Mouse (Mus musculus) limb, embryonic 11.5 days (tissue): ENCODE data around the gene Wdr90. TPM values are rescaled to one million over a fixed set of nuclear protein-coding genes. Genes with fewer than 3 reads are reported as not detected.

Experiments used
- ATAC-seq: fragments of 200-750 bp; cut with Nextera tagmentation; 2 replicates; pipeline ENCODE4 v1.8.0; 2017; ENCODE audit warnings: low read depth; ENCODE audit not compliant: insufficient number of reproducible peaks, low FRiP score, low TSS enrichment
- DNase-seq: peaks from one replicate; pipeline ENCODE4 v3.0.0-alpha.2; 2015; ENCODE audit warnings: low spot score
- H3K27ac ChIP-seq: fragments of 300-500 bp; sonication (generic); replicated peaks from 2 replicates; pipeline ENCODE4 v1.5.1; 2014; ENCODE audit warnings: low read depth, mild to moderate bottlenecking, low read length
- H3K27me3 ChIP-seq: fragments of 300-500 bp; sonication (generic); 2 replicates; pipeline ENCODE4 v1.6.1; 2014; ENCODE audit warnings: mild to moderate bottlenecking, low read length, mixed read lengths; ENCODE audit not compliant: control insufficient read depth, insufficient read depth
- H3K36me3 ChIP-seq: fragments of 300-500 bp; sonication (generic); 2 replicates; pipeline ENCODE4 v1.6.1; 2014; ENCODE audit warnings: mild to moderate bottlenecking, low read length, moderate library complexity, mixed read lengths; ENCODE audit not compliant: control insufficient read depth, insufficient read depth
- H3K4me1 ChIP-seq: fragments of 300-500 bp; sonication (generic); 2 replicates; pipeline ENCODE4 v1.6.1; 2014; ENCODE audit warnings: low read length, mixed read lengths; ENCODE audit not compliant: control insufficient read depth, insufficient read depth
- H3K4me2 ChIP-seq: fragments of 300-500 bp; sonication (generic); 2 replicates; pipeline ENCODE4 v1.6.1; 2014; ENCODE audit warnings: low read depth, mild to moderate bottlenecking, moderate library complexity; ENCODE audit not compliant: severe bottlenecking
- H3K4me3 ChIP-seq: fragments of 300-500 bp; sonication (generic); 2 replicates; pipeline ENCODE4 v1.5.1; 2014; ENCODE audit warnings: low read depth, low read length
- H3K9ac ChIP-seq: fragments of 300-500 bp; sonication (generic); 2 replicates; pipeline ENCODE4 v1.6.1; 2014; ENCODE audit warnings: mild to moderate bottlenecking, low read length
- H3K9me3 ChIP-seq: fragments of 300-500 bp; sonication (generic); 2 replicates; pipeline ENCODE4 v1.6.1; 2016; ENCODE audit warnings: low read length; ENCODE audit not compliant: control insufficient read depth
- WGBS: fragments of 180-500 bp; shearing (Covaris S2); extraction: QIAGEN DNeasy Blood & Tissue Kit; methylation state at CpG from one replicate; pipeline ENCODE4 v1.1.7; 2014; 5-methylcytosine and 5-hydroxymethylcytosine counted together
- polyA plus RNA-seq: library from polyadenylated mRNA; unstranded; fragments of >200 nt; fragmentation: Nextera tagmentation; extraction: Ambion mirVana; gene quantifications from 2 replicates; pipeline ENCODE4 v1.2.1, GENCODE M21; 2014

The Wdr90 gene
- polyA plus RNA-seq, 1 experiment from 2014 or later: 19.3 TPM

DNA sequence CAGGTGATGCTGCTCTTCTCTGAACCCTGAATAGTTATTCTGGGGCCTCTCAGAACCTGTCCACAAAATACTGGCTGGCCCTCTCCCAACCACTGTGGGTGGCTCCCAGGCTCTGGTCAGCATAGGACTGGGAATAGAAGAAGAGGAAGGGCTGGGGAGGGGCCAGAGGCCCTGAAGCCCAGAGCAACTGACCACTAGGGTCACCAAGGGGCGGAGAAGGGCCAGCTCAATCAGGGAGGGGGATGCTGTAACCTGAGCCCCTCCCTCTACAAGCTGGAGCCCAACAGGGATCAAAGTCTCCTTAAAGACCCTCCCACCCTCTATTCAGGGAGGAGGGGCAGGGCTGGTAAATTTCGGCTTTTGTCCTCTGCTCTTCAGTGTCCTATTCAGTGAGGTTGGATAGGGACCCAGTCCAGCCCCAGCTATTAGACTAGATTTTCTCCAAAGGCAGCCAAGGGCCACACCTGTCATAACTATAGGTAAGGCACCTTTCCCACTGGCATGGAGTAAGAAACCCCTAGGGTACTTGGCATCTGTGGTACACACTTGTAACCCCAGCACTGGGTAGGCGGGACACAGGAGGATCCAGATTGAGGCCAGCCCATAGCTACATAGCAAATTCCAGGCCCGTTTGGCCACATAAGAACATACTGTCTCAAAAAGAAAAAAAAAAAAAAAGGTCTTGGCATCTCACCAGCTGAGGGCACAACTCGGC, 19.1 kb upstream of the Wdr90 start, which contains the start of gene Wfikkn1:
TSS of gene Wfikkn1 (minus strand) at position 663 of the 715 bp plus-strand sequence.
- H3K4me3 ChIP-seq: no peak within 1 kb of the TSS
- H3K9ac ChIP-seq: no peak within 1 kb of the TSS
- no peak for DNase-seq
- peaks cover 37% of the 10 kb centered on the region for H3K4me1 ChIP-seq
- H3K27me3 ChIP-seq: no peaks in the 10 kb centered on the region
- no peaks in the 10 kb centered on the region for H3K9me3 ChIP-seq
- ATAC-seq: no peak
- 0 out of 2 replicates have a peak within 1 kb of the TSS, but pooled peaks have one; percentile 15 for H3K4me2 ChIP-seq
- H3K36me3 ChIP-seq: peaks cover 11% of the 10 kb centered on the region
- H3K27ac ChIP-seq: peak within 1 kb of the TSS; percentile 68
- 28% methylated on average over 5 of the region's 5 CpGs for WGBS

GRCm38 (mm10) chr17:25879750-25880149, 18.4 kb upstream of the Wdr90 start:
- Histone ChIP-seq H3K9me3 (no peaks in the 10 kb centered on the region), H3K27ac (no peak overlapping the region), H3K4me3 (no peak overlapping the region), H3K27me3 (no peaks in the 10 kb centered on the region), H3K36me3 (peaks cover 11% of the 10 kb centered on the region), H3K4me1 (peaks cover 37% of the 10 kb centered on the region), H3K9ac (no peak overlapping the region), H3K4me2 (no peak overlapping the region)
- ATAC-seq: no peak
- WGBS: 70% methylated on average over 8 of the region's 8 CpGs
- no peak for DNase-seq

- Histone ChIP-seq H3K4me3 (no peak overlapping the region), H3K27ac (no peak overlapping the region), H3K9me3 (no peaks in the 10 kb centered on the region), H3K27me3 (no peaks in the 10 kb centered on the region), H3K36me3 (peaks cover 11% of the 10 kb centered on the region), H3K4me1 (peaks cover 37% of the 10 kb centered on the region), H3K9ac (no peak overlapping the region), H3K4me2 (no peak overlapping the region)
- no peak for ATAC-seq
- WGBS: 66% methylated on average over 4 of the region's 4 CpGs
- no peak for DNase-seq
Observed at GRCm38 (mm10) chr17:25879261-25879660, 18.0 kb upstream of the Wdr90 start.

- Histone ChIP-seq H3K4me3 (no peak overlapping the region), H3K36me3 (peaks cover 8% of the 10 kb centered on the region), H3K4me1 (peaks cover 37% of the 10 kb centered on the region), H3K4me2 (no peak overlapping the region), H3K27ac (no peak overlapping the region), H3K9me3 (no peaks in the 10 kb centered on the region), H3K27me3 (no peaks in the 10 kb centered on the region), H3K9ac (no peak overlapping the region)
- ATAC-seq: no peak
- no peak for DNase-seq
- WGBS: 89% methylated on average over 19 of the region's 19 CpGs
Observed at GRCm38 (mm10) chr17:25878611-25879180, 17.4 kb upstream of the Wdr90 start.

GRCm38 (mm10) chr17:25877741-25878610, 16.7 kb upstream of the Wdr90 start:
- ATAC-seq (no peak), DNase-seq (no peak)
- Histone ChIP-seq H3K27me3 (no peaks in the 10 kb centered on the region), H3K4me3 (no peak overlapping the region), H3K27ac (no peak overlapping the region), H3K9me3 (no peaks in the 10 kb centered on the region), H3K4me2 (no peak overlapping the region), H3K36me3 (peaks cover 4% of the 10 kb centered on the region; the same call in 1 of the 2 replicates), H3K9ac (no peak overlapping the region), H3K4me1 (peaks cover 37% of the 10 kb centered on the region)
- 92% methylated on average over 32 of the region's 32 CpGs for WGBS

GRCm38 (mm10) chr17:25877025-25877424, 15.7 kb upstream of the Wdr90 start:
- ATAC-seq (no peak), DNase-seq (no peak)
- WGBS: 94% methylated on average over 3 of the region's 3 CpGs
- Histone ChIP-seq H3K4me1 (peaks cover 32% of the 10 kb centered on the region), H3K4me3 (no peak overlapping the region), H3K36me3 (peaks cover 4% of the 10 kb centered on the region; the same call in 1 of the 2 replicates), H3K27ac (no peak overlapping the region), H3K27me3 (no peaks in the 10 kb centered on the region), H3K4me2 (no peak overlapping the region), H3K9ac (no peak overlapping the region), H3K9me3 (no peaks in the 10 kb centered on the region)

GRCm38 (mm10) chr17:25876347-25876915, 15.1 kb upstream of the Wdr90 start:
- H3K27me3 ChIP-seq: no peaks in the 10 kb centered on the region
- H3K4me2 ChIP-seq: peak overlapping the region; percentile 88
- peaks cover 26% of the 10 kb centered on the region for H3K4me1 ChIP-seq
- H3K9me3 ChIP-seq: no peaks in the 10 kb centered on the region
- no peak overlapping the region for H3K9ac ChIP-seq
- 0 out of 2 replicates have a peak, but pooled peaks cover 4% of the 10 kb centered on the region for H3K36me3 ChIP-seq
- H3K4me3 ChIP-seq: peak overlapping the region; percentile 76
- no peak for ATAC-seq
- WGBS: 70% methylated on average over 10 of the region's 10 CpGs
- no peak overlapping the region for H3K27ac ChIP-seq
- no peak for DNase-seq
